Mouse (Mus musculus): ENCODE data around the gene Sstr3. TPM values are rescaled to one million over a fixed set of nuclear protein-coding genes. Genes with fewer than 3 reads are reported as not detected.

Gene Sstr3
- polyA plus RNA-seq (2015; fragmentation: Nextera tagmentation; extraction: Ambion mirVana): 0.05 and 0.10 TPM in 2 replicates

- peaks cover 11% of the 10 kb centered on the region; the same call in 1 of the 2 replicates for H3K27me3 ChIP-seq (replicated peaks; ENCODE audit: control insufficient read depth, insufficient read depth, low read length)
- ATAC-seq: no peak
- no peak within 1 kb of the TSS for H3K4me3 ChIP-seq (ENCODE audit: low read depth, low read length)
- 11% methylated on average over 14 of the region's 14 CpGs for WGBS
- no peak within 1 kb of the TSS for H3K27ac ChIP-seq (ENCODE audit: low read depth, low read length)
- H3K9ac ChIP-seq (ENCODE audit: low read depth, low read length): no peak within 1 kb of the TSS
- no peaks in the 10 kb centered on the region for H3K36me3 ChIP-seq (ENCODE audit: control insufficient read depth, insufficient read depth)
- no peak within 1 kb of the TSS; the same call in 1 of the 2 replicates for H3K4me2 ChIP-seq (replicated peaks; ENCODE audit: low read depth)
- H3K9me3 ChIP-seq (ENCODE audit: control insufficient read depth): no peaks in the 10 kb centered on the region
- H3K4me1 ChIP-seq (replicated peaks; ENCODE audit: control insufficient read depth, insufficient read depth, low read length): no peaks in the 10 kb centered on the region
- TF ChIP-seq CTCF (IDR thresholded peaks at IDR 0.05; ENCODE audit: low read depth): no peak
These were observed at the start of gene Sstr3 for GRCm38 (mm10) chr15:78544561-78545001. Sstr3 (minus strand) TSS chr15:78544685.

GRCm38 (mm10) chr15:78593896-78594425, 49.5 kb upstream of the Sstr3 start:
- Histone ChIP-seq H3K27me3 (replicated peaks; ENCODE audit: control insufficient read depth, insufficient read depth, low read length) (no peaks in the 10 kb centered on the region), H3K9ac (ENCODE audit: low read depth, low read length) (no peak overlapping the region), H3K4me3 (ENCODE audit: low read depth, low read length) (no peak overlapping the region), H3K4me1 (replicated peaks; ENCODE audit: control insufficient read depth, insufficient read depth, low read length) (no peaks in the 10 kb centered on the region), H3K9me3 (ENCODE audit: control insufficient read depth) (no peaks in the 10 kb centered on the region), H3K4me2 (replicated peaks; ENCODE audit: low read depth) (no peak overlapping the region), H3K36me3 (ENCODE audit: control insufficient read depth, insufficient read depth) (no peaks in the 10 kb centered on the region), H3K27ac (ENCODE audit: low read depth, low read length) (no peak overlapping the region)
- ATAC-seq: no peak
- no peak for TF ChIP-seq CTCF (IDR thresholded peaks at IDR 0.05; ENCODE audit: low read depth)
- 82% methylated on average over 7 of the region's 7 CpGs for WGBS

- TF ChIP-seq CTCF (IDR thresholded peaks at IDR 0.05; ENCODE audit: low read depth): no peak
- H3K4me2 ChIP-seq (replicated peaks; ENCODE audit: low read depth): no peak overlapping the region
- no peak overlapping the region for H3K4me3 ChIP-seq (ENCODE audit: low read depth, low read length)
- no peak for ATAC-seq
- H3K36me3 ChIP-seq (ENCODE audit: control insufficient read depth, insufficient read depth): no peaks in the 10 kb centered on the region
- H3K27ac ChIP-seq (ENCODE audit: low read depth, low read length): no peak overlapping the region
- H3K9ac ChIP-seq (ENCODE audit: low read depth, low read length): no peak overlapping the region
- no peaks in the 10 kb centered on the region for H3K9me3 ChIP-seq (ENCODE audit: control insufficient read depth)
- no peaks in the 10 kb centered on the region for H3K4me1 ChIP-seq (replicated peaks; ENCODE audit: control insufficient read depth, insufficient read depth, low read length)
- H3K27me3 ChIP-seq (replicated peaks; ENCODE audit: control insufficient read depth, insufficient read depth, low read length): no peaks in the 10 kb centered on the region
- 76% methylated on average over 14 of the region's 14 CpGs for WGBS
These were observed 48.0 kb upstream of the Sstr3 start for GRCm38 (mm10) chr15:78592452-78592968.

GRCm38 (mm10) chr15:78591680-78592451, 47.4 kb upstream of the Sstr3 start:
- 53% methylated on average over 15 of the region's 15 CpGs for WGBS
- Histone ChIP-seq H3K36me3 (ENCODE audit: control insufficient read depth, insufficient read depth) (no peaks in the 10 kb centered on the region), H3K4me2 (replicated peaks; ENCODE audit: low read depth) (no peak overlapping the region)

GRCm38 (mm10) chr15:78590785-78591184, 46.3 kb upstream of the Sstr3 start:
- Histone ChIP-seq H3K4me3 (ENCODE audit: low read depth, low read length) (no peak overlapping the region), H3K9ac (ENCODE audit: low read depth, low read length) (no peak overlapping the region), H3K4me1 (replicated peaks; ENCODE audit: control insufficient read depth, insufficient read depth, low read length) (no peaks in the 10 kb centered on the region), H3K36me3 (ENCODE audit: control insufficient read depth, insufficient read depth) (no peaks in the 10 kb centered on the region), H3K27ac (ENCODE audit: low read depth, low read length) (no peak overlapping the region), H3K4me2 (replicated peaks; ENCODE audit: low read depth) (no peak overlapping the region), H3K27me3 (replicated peaks; ENCODE audit: control insufficient read depth, insufficient read depth, low read length) (no peaks in the 10 kb centered on the region), H3K9me3 (ENCODE audit: control insufficient read depth) (no peaks in the 10 kb centered on the region)
- 74% methylated on average over 6 of the region's 6 CpGs for WGBS
- peak; percentile 44 for TF ChIP-seq CTCF (IDR thresholded peaks at IDR 0.05; ENCODE audit: low read depth)
- no peak for ATAC-seq

More at GRCm38 (mm10) chr15:78591680-78592451, 47.4 kb upstream of the Sstr3 start:
- TF ChIP-seq CTCF (IDR thresholded peaks at IDR 0.05; ENCODE audit: low read depth): no peak
- Histone ChIP-seq H3K4me1 (replicated peaks; ENCODE audit: control insufficient read depth, insufficient read depth, low read length) (no peaks in the 10 kb centered on the region), H3K9me3 (ENCODE audit: control insufficient read depth) (no peaks in the 10 kb centered on the region), H3K27me3 (replicated peaks; ENCODE audit: control insufficient read depth, insufficient read depth, low read length) (no peaks in the 10 kb centered on the region), H3K9ac (ENCODE audit: low read depth, low read length) (no peak overlapping the region), H3K4me3 (ENCODE audit: low read depth, low read length) (no peak overlapping the region), H3K27ac (ENCODE audit: low read depth, low read length) (no peak overlapping the region)
- ATAC-seq: no peak

- no peak overlapping the region for H3K4me2 ChIP-seq (replicated peaks; ENCODE audit: low read depth)
- no peak overlapping the region for H3K9ac ChIP-seq (ENCODE audit: low read depth, low read length)
- no peaks in the 10 kb centered on the region for H3K9me3 ChIP-seq (ENCODE audit: control insufficient read depth)
- no peak for TF ChIP-seq CTCF (IDR thresholded peaks at IDR 0.05; ENCODE audit: low read depth)
- no peaks in the 10 kb centered on the region for H3K36me3 ChIP-seq (ENCODE audit: control insufficient read depth, insufficient read depth)
- no peak for ATAC-seq
- H3K4me3 ChIP-seq (ENCODE audit: low read depth, low read length): no peak overlapping the region
- no peak overlapping the region for H3K27ac ChIP-seq (ENCODE audit: low read depth, low read length)
- 63% methylated on average over 6 of the region's 6 CpGs for WGBS
- H3K4me1 ChIP-seq (replicated peaks; ENCODE audit: control insufficient read depth, insufficient read depth, low read length): no peaks in the 10 kb centered on the region
- no peaks in the 10 kb centered on the region for H3K27me3 ChIP-seq (replicated peaks; ENCODE audit: control insufficient read depth, insufficient read depth, low read length)
These were observed 45.5 kb upstream of the Sstr3 start for GRCm38 (mm10) chr15:78589936-78590335.

All from intestine, postnatal 0 days (tissue).